Mouse (Mus musculus) left cerebral cortex, postnatal 4 days (tissue): ENCODE data around the gene Igfbp5. TPM values are rescaled to one million over a fixed set of nuclear protein-coding genes. Genes with fewer than 3 reads are reported as not detected.
A peak's percentile ranks its signal among the peaks of the same experiment; 100 is the strongest.

ENCODE experiments used
- DNase-seq: peaks from one replicate; pipeline ENCODE4 v3.0.0-alpha.2; 2022
- intact Hi-C: fragments of 180-260 bp; cut with DNase I; formaldehyde crosslinking; loops from one replicate; pipeline ENCODE4 v1.15.1; 2025
- total RNA-seq, 2 experiments: library from RNA; stranded (reverse); gene quantifications; 2 replicates each; pipeline ENCODE4 v1.2.3; 2021

The Igfbp5 gene
- total RNA-seq, 2 experiments from 2014 or later: 114 to 119 TPM

- peak; percentile 57 for DNase-seq
- intact Hi-C loops: loop anchor here (10.0 kb wide), 1 partner anchor 534 kb away; no protein-coding TSS in a partner anchor
Measured at GRCm38 (mm10) chr1:72849037-72849436, 25.6 kb downstream of the Igfbp5 start.

GRCm38 (mm10) chr1:72847849-72848380 lies 26.8 kb downstream of the Igfbp5 start:
- DNase-seq: no peak
- intact Hi-C loops: loop anchor here (10.0 kb wide), 1 partner anchor 533 kb away; no protein-coding TSS in a partner anchor

- DNase-seq: no peak
- intact Hi-C loops: loop anchor here (10.0 kb wide), 1 partner anchor 530 kb away; no protein-coding TSS in a partner anchor
Measured at GRCm38 (mm10) chr1:72844675-72845074, 30.0 kb downstream of the Igfbp5 start.

- intact Hi-C loops: loop anchor here (10.0 kb wide), 1 partner anchor 528 kb away; no protein-coding TSS in a partner anchor
Measured at GRCm38 (mm10) chr1:72842666-72843459, 31.8 kb downstream of the Igfbp5 start.

GRCm38 (mm10) chr1:72839791-72840190 lies 34.9 kb downstream of the Igfbp5 start:
- no peak for DNase-seq
- intact Hi-C loops: loop anchor here (5.0 to 10.0 kb wide), 2 partner anchors 122 to 525 kb away; no protein-coding TSS in a partner anchor

More at GRCm38 (mm10) chr1:72842666-72843459, 31.8 kb downstream of the Igfbp5 start:
- no peak for DNase-seq

GRCm38 (mm10) chr1:72839356-72839755 lies 35.3 kb downstream of the Igfbp5 start:
- intact Hi-C loops: loop anchor here (5.0 kb wide), 1 partner anchor 122 kb away; no protein-coding TSS in a partner anchor

GRCm38 (mm10) chr1:72833563-72833962 lies 41.1 kb downstream of the Igfbp5 start:
- intact Hi-C loops: no loop called here
- DNase-seq: no peak

More at GRCm38 (mm10) chr1:72839356-72839755, 35.3 kb downstream of the Igfbp5 start:
- no peak for DNase-seq

GRCm38 (mm10) chr1:72832715-72833153 lies 42.0 kb downstream of the Igfbp5 start:
- DNase-seq: peak; percentile 91
- intact Hi-C loops: no loop called here

GRCm38 (mm10) chr1:72830485-72830884 lies 44.2 kb downstream of the Igfbp5 start:
- intact Hi-C loops: no loop called here
- no peak for DNase-seq

- intact Hi-C loops: no loop called here
- DNase-seq: no peak
Measured at GRCm38 (mm10) chr1:72828843-72829242, 45.8 kb downstream of the Igfbp5 start.

- intact Hi-C loops: no loop called here
- DNase-seq: peak; percentile 59
Measured at GRCm38 (mm10) chr1:72827411-72828315, 47.0 kb downstream of the Igfbp5 start.

- no peak for DNase-seq
- intact Hi-C loops: no loop called here
Measured at GRCm38 (mm10) chr1:72826931-72827330, 47.8 kb downstream of the Igfbp5 start.

- DNase-seq: no peak
- intact Hi-C loops: no loop called here
Measured at GRCm38 (mm10) chr1:72826446-72826845, 48.2 kb downstream of the Igfbp5 start.

GRCm38 (mm10) chr1:72825921-72826320 lies 48.8 kb downstream of the Igfbp5 start:
- no peak for DNase-seq
- intact Hi-C loops: no loop called here

- intact Hi-C loops: no loop called here
- peak; percentile 17 for DNase-seq
Measured at GRCm38 (mm10) chr1:72825286-72825685, 49.4 kb downstream of the Igfbp5 start.

GRCm38 (mm10) chr1:72824707-72825101 lies 50.0 kb downstream of the Igfbp5 start:
- no peak for DNase-seq
- intact Hi-C loops: no loop called here

GRCm38 (mm10) chr1:72823751-72824706 lies 50.7 kb downstream of the Igfbp5 start, which contains the start of gene Igfbp2:
TSS of gene Igfbp2 (plus strand) at chr1:72824503.
- intact Hi-C loops: no loop called here

GRCm38 (mm10) chr1:72822893-72823292 lies 51.8 kb downstream of the Igfbp5 start:
- intact Hi-C loops: no loop called here

More at GRCm38 (mm10) chr1:72823751-72824706, 50.7 kb downstream of the Igfbp5 start, which contains the start of gene Igfbp2:
- peak; percentile 72 for DNase-seq

GRCm38 (mm10) chr1:72819995-72820394 lies 54.7 kb downstream of the Igfbp5 start:
- intact Hi-C loops: no loop called here
- DNase-seq: no peak

More at GRCm38 (mm10) chr1:72822893-72823292, 51.8 kb downstream of the Igfbp5 start:
- no peak for DNase-seq
